Mouse (Mus musculus) retina, postnatal 1 day (tissue): ENCODE data around the gene Shisa2.
"Not testable (repeated sequence)": the region's sequence is repeated elsewhere in the genome, so short reads cannot be mapped to it uniquely, and the experiment has no call there.

Experiments used
- DNase-seq: peaks from one replicate; pipeline ENCODE4 v3.0.0-alpha.2; 2012

The Shisa2 gene

DNA sequence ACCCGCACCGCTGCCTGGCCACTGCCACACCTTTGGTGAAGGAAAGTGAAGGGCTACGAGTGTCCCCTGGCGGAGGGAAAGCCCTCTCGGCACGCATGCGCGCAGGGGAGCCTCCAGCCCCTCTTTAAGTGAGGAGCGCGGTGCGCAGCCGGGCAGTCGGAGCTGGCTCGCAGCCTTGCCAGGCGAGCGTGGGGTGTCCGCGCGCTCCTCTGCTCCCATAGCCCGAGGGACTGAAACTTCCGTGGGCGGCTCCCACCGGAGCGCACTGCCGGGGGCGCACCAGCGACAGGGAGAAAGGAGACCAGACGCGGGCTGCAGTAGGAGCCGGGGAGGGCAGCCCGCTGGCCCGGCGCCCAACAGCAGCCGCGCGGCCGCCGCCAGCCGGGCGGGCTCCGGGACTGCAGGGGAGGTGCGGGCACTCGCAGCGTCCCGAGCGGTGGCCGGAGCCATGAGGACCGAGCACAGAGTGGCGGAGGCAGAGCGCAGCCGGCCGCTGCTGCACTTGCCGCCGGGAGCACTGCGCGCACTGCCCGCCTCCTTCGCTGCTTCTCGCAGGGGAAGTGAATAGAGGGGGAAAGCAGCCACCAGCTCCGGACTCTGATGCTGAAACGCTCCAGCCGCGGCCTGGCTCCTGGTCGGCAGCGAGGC, at the start of gene Shisa2:
Gene Shisa2 (plus strand): TSS at position 151 of the 648 bp plus-strand sequence.
- peak; percentile 95 for DNase-seq

DNA sequence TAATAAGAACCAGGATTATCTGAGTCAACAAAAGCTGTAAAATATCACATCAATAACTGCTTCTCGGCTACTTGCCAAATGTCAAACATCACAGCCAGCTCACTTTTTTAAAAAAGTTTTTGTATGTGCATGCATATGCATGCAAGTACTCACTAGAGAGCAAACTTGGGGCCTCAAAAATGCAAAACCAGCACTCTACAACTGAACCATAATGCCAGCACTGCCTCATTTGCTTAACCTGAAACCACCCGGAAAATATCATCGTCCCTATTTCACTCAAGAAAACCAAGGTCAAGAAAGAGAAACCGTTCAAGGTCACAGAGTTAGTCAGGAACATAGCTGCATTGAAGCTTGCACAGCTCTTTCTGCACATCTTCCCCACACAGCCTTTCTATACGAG, 48.7 kb upstream of the Shisa2 start:
- no peak for DNase-seq

DNA sequence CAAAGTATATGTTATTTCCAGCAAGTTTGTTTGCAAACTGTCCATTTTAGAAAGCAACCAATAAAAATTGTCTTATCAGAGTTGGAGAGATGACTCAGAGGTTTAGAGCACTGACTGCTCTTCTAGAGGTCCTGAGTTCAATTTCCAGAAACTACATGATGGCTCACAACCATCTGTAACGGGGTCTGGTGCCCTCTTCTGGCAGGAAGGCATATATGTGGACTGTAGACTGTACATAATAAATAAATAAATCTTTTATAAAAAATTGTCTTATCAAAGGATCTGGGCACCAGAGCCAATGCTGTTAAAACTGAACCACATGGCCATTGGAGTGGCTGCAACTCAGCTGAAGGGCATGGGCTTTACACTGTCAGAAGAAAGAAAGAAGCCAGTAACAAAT, 34.5 kb upstream of the Shisa2 start:
- DNase-seq = no peak

DNA sequence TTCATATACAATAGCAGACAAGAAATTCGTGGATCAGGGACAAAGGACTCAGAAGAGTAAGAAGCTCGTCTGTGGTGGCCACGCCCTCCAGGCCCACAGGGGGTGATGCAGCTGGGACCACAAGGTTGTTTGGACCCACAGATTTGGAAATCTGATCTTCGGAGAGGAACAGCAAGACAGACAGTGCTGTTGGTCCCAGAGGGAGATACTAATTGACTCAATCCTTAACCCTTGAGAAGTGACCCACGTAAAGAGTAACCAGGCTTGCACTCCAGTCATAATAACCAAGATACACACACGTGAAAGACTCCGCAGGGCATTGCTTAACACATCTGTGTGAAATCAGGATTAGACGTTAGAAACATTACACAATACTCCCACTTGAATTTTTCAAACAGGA, 33.2 kb upstream of the Shisa2 start:
- DNase-seq = no peak

DNA sequence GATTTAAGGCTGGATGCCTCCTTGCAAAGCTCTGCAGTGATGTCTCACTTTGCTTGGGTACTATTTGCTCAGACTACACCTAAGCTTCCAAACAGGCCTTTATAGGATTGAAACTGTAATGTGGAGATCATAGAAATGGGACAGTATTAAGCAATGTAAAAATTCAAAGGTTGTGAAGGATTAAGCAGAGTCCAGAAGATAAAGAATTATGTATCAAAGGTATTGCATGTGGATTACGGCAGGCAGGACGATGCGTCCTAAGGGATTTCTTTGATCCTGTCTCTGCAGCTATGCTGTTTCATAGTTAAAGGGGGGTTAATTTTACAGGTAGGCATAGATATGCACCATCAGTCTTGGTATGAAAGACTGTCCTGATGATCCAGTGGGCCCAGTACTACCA, 32.5 kb upstream of the Shisa2 start:
- no peak for DNase-seq

DNA sequence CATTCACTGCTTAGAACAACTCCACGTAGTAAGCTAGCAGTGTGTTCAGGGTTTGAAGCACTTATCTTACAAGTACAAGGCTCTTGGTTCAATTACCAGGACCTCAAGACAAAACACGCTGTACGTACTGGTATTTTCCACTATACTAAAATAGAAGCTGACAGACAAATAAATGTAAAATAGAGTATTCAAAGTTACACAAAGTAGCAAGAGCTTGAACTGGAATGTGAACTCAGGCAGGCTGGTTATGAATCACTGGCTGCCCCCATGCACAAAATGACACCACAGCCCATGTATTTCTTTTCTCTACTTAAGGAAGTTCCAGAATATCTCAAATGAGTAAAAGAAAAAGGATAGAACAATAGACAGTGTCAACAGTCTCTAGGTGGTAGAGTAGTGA, 30.1 kb upstream of the Shisa2 start:
- no peak for DNase-seq

DNA sequence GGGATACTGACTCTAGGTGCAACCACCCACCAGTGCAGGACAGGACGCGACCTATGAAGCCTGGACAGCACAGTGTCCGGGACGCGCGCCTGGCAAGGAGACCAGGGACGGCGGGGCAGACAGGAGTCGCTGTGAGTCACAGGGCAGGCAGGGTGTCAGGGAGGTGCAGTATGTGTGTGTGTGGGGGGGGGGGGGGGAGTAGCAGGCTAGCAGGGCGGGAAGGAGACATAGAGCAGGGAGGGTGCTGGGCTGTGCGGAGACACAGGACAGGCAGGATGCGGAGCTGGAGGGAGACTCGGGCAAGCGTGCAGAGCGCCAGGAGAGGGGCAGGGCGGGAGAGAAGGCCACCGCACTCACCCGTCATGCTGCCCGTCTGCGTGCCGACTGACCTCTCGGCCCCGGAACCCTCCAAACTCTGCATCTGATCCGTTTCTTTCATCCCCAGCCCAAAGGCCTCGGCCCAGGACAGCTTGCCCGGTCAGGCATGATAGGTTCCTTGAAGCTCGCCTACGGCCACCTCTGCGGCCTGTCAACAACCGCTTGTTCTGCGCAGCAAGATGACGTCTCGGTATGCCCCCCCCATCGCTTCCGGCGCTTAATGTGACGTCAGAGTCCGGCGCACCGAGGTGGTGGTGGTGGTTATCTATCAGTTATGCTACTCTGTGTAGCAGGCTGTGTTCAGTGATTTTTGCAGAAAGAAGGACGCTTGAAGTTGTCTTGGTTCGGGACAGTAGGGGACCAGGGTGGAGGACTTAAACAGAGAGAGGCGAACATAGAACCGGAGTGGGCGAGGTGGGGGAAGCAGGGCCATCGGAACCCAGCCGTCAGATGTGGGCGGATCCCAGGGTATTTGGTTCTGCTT, 27.5 kb upstream of the Shisa2 start, which contains the start of gene Cdadc1:
Gene Cdadc1 (minus strand): TSS at position 562 of the 862 bp plus-strand sequence.
- DNase-seq = peak; percentile 95

DNA sequence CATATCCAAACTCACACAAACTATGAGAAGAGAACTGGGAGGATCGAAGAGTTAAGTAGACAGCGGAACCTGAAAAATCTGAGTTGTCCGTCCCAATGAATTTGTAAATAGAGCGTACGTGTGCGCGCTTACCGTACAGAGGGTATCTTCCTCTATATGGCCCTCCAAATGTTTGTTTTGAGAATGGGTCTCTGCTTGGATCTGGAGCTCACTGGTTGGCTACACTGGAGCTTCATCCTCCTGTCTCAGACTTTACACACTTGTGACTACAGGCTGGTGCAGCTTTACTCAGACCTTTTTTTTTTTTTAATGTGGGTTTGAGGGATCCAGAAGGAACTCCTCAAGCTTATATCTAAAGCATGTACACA, 26.9 kb upstream of the Shisa2 start:
- no peak for DNase-seq

DNA sequence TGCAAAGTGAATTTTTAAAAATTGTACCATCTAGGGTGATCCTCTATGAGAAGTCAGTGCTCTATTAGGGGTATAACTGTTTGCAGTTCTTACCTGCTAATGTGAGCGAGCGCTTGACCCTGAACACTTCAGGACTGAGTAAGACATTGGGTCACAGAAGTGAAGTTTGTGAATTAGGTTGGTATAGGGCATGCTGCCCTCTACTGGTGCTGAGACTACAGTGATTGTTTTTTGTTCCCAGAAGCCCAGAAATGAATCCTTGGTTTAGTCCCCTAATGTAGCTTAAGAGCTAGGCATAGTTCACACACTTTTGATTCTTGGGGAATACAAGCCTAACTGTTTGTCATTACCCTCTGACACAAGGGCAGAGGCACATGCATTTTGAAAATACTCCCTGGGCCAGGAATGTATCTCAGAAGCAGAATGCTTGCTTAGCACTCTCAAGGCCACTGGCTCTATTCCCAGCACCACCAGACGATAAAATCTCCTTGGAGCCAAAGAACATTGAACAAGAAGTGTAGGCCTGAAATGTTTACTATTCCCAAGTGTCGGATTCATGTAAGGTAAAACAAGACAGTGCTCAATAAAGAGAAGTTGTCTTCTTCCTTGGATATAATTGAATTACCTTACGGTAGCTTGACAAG, 21.0 kb upstream of the Shisa2 start:
- DNase-seq = peak; percentile 58

DNA sequence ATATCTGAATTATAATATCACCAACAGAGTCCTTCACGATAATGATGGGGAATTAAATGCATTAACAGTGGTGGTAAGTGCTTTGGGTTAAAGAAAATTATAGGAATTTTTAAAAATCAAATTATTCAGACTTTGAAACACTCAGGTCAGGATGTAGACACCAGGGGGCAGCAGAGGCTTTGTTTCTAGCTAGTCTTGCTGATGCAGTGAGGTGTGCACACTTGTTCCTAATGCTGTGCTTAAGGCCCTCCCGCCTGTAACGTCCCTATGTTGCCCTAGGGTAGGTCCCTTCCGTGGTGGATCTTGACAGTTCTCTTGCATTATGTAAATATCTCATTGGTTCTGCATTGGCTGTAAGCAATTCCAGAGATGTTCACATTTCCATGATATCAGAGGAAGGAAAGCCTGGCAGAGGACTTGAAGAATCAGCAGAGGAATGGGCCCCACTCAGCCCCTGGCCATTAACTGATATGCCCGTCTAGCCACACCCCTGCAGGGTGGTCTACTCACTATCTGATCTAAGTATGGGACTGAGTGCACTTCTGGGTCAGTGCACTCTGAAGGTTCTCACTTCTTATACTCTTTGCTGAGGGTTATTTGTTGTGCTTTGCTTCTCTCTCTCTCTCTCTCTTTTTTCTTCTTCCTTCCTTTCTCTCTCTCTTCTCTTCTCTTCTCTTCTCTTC, 19.3 kb upstream of the Shisa2 start:
- peak; percentile 81 for DNase-seq

DNA sequence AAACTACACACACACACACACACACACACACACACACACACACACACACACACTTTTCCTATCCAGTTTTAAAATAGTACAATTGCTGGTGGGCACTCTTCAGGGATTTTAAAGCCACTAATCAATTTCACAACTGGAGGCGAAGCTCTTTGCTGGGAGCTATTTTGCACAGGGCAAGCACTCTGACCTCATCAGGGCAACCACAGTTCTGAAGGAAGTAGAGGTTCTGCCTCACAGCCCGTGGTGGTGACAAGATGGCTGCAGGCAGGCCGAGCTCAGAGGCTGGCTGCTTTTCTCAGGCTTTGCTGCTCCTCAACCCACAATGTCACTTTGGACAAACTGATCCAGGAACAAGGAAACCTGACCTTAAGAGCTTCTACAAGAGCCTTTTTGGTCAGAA, 18.1 kb upstream of the Shisa2 start:
- DNase-seq = no peak

DNA sequence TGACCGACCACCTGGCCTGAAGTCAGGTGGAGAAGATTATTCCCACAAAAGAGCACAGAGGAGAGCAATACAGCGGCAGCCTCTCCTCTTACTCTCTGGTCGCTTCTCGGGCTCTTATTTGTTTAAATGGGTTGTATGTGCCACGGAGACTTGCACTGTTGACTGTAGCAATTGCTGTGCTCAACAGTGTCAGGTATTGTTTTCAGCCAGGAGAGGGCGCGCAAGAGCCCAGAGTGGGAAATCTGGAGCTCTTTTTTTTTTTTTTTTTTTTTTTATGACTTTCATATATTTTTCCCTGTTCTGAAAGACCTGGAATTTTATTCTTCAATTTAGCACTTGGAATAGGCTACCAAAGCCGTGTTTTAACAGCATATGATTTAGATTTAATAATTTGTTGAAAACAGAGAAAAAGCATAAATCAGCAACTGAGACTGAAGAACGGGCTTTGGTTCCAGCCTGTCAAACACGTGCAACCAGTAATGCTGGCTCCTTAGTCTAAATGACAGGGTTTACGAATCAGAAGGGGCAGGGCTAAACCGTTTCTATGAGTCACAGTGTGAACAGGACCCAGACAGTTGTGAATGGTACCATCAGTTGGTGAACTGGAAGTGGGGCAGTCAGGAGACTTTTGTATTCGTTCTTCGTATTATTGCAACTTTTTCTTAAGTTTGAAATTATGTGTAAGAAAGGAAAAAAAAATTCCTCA, 12.0 kb upstream of the Shisa2 start:
- DNase-seq = peak; percentile 70

DNA sequence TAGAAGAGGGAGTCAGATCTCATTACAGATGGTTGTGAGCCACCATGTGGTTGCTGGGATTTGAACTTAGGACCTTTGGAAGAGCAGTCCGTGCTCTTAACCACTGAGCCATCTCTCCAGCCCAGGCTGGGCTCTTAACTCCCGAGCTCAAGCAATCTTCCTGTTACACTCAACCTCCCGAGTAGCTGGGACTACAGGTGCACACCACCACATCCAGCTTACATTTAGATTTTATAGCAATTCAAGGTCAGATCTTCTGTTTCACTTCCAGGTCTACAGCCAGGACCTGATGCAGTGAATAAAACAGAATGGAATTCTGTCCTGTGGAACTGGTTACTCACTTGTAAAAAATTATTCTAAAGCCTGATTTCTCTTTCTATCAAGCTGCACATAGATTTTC, 11.0 kb upstream of the Shisa2 start:
- not testable (repeated sequence) for DNase-seq

DNA sequence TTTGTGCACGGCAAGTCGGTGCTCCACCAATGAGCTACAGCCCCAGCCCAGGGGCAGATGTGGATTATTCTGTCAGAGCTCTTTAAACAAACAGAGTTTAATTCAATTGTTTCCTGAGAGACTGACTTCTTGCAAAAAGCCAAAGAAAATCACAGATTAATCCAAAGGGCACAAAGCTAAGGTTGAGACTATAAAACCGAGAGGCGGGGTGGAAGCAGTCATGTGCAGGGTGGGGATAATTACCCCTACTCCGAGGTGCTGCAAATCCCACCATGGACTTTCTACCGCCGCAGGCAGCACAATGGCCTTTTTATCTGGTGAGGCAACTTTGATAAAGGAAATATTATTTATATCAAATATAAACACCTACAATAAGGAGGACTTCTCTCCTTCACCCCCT, 8.3 kb upstream of the Shisa2 start:
- no peak for DNase-seq

DNA sequence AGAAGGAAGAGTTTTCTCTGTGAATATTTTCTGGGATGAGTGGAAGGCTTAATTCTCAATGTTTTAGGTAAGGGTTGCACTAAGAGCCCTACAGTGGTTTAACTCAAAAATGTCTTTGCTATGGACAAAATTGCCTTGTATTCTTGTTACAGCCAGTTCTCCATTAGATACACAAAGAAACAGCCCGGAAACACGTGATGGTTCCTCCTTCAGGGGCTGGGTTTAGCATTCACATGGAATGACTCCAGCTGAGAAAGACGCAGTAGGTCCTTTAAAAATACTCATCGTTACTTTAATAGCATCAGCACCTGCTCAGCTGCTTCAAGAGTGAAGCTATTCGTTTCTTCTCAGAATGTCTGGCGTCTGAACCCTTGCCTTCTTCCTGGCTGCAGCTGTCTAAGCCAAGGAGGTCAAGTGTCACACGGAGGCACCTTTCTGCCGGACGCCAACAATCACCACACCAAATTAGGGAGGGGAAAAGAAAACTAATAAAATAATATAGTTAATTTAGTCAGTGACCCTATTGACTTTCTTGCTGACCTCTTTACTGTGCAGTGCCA, 702 bp upstream of the Shisa2 start:
- DNase-seq = no peak

DNA sequence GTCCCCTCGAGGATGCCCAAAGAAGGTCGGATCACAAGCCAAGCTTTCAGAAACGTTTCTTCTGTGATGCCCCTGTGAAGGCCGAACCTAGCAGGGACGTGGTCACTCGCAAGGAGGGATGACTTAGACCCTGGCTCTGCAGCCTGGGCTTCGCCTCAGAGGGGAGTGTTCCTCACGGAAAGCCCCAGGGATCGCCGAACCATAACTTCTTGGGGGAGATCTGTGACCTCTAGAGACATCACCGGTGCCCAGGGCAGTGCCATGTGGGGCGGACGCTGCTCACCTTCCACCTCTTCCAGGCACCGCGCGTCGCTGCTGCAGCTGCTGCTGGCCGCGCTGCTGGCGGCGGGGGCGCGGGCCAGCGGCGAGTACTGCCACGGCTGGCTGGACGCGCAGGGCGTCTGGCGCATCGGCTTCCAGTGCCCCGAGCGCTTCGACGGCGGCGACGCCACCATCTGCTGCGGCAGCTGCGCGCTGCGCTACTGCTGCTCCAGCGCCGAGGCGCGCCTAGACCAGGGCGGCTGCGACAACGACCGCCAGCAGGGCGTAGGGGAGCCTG, 777 bp downstream of the Shisa2 start:
- DNase-seq = peak; percentile 88

DNA sequence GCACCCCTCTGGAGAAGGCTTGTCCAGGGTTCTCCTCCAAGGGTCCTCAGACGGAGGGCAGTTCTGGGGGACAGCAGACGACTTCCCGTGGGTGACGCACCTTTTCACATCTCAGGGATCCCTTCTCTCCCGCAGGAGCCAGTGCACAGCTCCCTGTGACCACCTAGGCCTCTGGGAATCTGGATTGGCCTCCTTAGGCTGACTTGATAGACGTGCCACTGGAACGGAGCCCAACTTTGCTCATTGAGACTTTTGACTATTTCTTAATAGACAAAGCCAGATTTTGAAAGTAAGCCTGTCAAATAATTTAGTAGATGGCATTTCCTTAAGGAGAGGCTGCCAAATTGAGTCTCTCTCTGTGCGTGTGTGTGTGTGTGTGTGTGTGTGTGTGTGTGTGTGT, 1.6 kb downstream of the Shisa2 start:
- peak; percentile 54 for DNase-seq

DNA sequence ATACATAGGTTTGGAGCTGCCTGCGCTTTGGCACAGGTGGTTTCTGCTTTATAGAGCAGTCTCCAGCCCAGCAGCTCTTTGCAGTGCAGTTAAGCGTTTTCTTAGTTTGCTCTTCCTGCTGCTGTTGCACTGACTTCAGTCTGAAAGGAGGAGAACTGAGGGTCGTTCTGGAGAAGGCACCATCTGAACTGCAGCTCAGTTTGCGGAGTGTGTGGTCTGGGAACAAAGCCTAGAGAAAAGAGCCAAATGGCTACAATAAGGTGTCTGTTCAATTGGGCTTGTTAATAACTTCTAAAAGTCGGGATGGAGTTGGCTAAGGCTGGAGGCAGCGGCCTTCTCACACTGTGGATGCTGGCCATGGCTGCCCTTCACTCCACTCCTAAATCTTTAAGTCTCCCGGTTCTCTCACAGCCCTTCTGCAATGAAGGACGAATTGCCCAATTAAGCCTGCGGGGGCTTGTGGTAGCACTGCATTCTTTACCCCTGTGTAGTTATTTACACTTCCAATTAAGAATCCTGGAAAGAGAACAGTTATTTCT, 2.1 kb downstream of the Shisa2 start:
- peak; percentile 54 for DNase-seq

DNA sequence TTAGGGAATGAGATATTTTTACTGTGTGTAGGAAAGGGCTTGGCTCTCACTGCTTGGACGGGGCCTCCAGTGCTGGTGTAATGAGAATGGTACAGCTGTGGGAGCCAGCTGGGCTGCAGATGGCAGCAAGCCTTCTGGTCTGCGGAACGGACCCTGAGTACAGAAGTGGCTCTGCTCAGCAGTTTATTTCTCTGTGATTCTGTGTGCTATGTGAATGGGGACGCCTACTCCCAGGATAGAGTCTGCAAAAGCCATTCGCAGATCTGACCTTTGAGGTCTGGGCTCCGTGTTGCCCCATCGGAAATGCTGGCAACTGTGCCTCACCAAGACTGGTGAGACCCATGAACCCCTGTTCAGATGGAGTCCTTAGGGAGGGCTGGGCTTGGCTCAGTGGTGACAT, 2.7 kb downstream of the Shisa2 start:
- peak; percentile 64 for DNase-seq

DNA sequence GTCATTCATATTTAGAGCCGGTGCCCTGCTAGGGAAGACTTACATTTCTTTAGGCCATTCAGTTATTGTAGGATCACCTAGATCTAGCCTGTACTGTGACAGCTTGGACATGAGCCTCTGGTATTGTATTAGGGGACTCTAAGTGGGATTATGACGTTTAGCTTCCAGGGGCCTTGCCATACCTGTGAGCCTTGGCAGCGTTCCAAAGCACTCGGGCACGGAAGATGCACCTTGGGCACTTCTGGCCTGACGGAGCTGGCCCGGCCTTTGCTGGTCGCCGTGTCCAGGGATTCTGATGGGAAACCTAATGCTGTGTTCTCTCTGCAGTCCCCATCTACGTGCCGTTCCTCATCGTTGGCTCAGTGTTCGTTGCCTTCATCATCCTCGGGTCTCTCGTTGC, 4.2 kb downstream of the Shisa2 start:
- DNase-seq = peak; percentile 49

DNA sequence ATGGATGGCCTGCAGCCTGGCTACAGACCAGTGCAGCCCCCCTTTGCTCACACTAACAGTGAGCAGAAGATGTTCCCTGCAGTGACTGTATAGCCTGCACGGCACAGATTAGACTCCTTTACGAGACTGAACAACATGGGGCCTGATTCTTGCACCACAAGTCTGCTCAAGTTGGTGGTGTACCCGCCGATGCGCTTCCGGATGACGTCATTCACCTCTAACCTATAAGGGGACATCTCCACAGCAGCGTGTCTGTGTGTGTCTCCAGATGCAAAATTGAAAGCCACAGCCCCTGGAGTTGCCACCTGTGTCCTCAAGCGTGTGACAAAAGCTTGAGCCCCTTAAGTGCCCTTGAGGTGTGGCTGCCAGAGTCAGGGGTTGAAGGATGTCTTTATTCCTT, 5.0 kb downstream of the Shisa2 start:
- DNase-seq = no peak

DNA sequence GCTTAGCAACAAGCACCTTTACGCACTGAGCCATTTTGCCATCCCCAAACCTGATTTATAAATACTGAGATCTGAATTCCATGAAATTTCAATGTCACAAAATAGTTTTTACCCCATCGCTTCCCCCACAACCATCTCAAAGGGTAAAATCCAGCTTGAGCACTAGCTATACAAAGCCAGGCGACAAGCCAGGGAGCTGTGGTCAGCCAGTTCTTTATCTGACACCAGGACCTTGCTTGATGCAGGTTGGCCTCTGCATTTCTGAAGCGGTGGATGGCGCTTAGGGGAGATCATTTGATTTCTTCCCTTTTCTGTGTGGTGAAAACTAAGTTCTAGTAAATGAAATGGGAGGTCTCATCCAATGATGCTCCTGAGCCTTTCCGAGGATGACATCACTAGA, 7.0 kb downstream of the Shisa2 start:
- no peak for DNase-seq
